Mouse (Mus musculus) ovary, postnatal 14 days (tissue): ENCODE measurements around the gene Csmd2.
"Not testable (repeated sequence)": the region's sequence is repeated elsewhere in the genome, so short reads cannot be mapped to it uniquely, and the experiment has no call there.

Experiments
- DNase-seq: peaks from one replicate; pipeline ENCODE4 v3.0.0; 2022; ENCODE audit warnings: low spot score

The Csmd2 gene

DNA sequence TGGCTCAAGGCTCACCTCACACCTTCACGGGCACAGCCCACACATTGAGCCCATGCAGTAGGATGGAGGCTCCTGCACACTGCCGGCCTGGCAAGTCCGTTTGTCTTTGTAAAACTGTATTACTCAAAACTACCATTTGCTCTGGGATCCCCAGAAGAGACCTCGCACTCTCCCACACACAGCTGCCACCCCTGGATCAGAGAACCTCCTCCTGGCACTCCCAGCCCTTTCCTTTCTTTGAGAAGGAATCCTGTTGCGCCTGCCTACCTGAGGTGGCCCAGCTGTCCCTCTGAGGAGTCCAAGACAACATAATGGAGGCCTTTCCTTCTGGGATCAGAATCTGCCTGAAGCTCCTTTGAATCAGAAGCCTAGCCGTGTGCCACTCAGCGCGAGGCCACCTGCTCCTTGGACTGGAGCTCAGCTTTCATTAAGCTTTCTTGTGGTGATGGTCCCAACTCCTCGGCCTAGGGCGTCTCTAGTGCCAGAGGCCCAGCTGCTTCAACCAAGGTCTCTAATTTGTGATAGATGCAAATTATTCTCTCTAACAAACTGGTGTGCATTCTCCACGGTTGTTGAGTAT, 502.0 kb downstream of the Csmd2 start:
- DNase-seq: no peak

DNA sequence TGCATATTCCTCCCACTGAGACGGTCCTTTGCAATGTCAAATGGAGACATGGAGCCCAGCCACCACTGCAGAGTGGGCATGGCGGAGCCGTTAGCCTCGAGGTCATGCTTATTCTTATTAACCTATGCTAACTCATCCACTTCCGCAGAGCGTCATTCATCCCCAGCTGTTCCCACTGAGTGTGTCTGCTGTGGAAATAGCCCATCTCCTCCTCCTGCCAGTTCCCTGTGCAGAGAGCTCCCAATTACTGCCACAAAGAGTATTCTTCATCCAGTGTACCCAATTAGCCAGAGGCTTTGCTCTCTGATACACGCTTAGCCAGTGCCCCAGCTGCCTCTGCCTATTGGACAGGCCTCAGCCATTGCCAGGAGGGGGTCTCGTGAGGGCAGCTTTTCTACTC, 504.4 kb downstream of the Csmd2 start:
- no peak for DNase-seq

DNA sequence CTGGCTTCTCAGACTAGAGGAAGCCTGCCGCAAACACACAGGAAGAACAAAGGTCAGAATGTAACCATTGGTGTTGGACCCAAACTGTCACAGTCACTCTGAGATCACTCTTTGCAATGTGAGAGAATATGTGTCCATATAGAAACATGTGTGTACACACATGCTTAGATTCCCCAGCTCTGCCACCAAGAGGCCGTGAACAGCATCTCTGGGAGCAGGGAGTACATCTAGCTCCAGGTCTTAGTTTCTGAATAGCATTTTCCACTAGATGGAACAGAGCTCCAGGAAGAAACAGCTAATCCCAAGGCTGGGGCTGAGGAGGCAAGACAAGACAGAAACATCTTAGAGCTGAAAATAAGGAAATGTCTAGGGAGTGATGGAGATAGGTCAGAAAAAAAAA, 512.3 kb downstream of the Csmd2 start:
- DNase-seq: no peak

DNA sequence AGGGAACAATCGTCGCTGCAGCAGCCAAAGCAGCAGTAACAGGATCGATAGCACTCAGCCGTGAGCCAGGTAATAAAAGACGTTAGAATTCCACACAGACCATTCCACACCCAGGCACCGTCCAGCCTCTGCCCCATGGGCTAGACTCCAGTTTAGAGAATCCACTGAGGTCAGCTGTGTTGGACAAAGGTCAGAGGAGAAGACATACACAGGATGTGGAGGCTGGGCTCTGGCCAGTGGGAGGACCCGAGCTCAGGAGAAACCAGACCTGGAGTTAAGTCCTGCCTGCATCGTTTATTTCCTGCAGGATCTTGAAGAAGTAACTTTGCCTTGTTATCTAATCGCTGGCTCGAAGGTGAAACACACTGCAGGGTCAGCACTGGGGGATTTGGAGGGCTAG, 519.2 kb downstream of the Csmd2 start:
- DNase-seq: no peak

DNA sequence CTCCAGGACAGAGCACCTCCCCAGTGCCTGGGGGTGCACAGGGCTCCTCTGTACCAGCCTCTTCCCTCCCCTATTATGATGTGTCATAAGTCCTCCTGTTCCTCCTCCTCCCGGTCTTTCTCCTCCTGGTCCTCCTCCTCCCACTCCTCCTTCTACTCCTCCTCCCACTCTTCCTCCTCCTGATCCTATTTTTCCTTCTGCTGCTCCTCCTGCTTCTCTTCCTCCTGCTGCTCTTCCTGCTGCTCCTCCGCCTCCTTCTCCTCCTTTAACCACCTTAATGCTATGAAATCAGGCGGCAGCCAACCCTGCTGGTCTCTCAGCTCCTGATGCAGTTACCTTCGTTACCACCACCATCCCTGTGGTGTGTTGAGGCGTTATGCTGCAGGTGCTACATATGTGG, 522.2 kb downstream of the Csmd2 start:
- DNase-seq: no peak

DNA sequence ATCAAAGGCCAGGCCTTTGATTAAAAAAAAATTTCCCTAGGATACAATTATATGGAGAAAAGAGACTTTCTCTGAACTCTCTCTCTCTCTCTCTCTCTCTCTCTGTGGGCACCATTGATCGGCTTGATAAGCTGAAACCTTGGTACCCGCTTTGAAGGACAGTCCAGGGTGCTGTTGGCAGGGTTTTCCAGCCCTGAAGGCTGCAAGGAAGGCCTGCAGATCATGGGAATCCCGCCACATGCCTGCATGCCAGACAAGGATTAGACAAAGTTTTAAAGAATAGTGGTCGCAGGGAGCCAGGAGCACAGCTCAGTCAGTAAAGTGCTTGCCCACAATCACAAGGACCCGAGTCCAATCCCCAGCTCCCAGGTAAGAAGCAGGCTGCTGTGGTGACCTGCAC, 526.8 kb downstream of the Csmd2 start:
- no peak for DNase-seq

DNA sequence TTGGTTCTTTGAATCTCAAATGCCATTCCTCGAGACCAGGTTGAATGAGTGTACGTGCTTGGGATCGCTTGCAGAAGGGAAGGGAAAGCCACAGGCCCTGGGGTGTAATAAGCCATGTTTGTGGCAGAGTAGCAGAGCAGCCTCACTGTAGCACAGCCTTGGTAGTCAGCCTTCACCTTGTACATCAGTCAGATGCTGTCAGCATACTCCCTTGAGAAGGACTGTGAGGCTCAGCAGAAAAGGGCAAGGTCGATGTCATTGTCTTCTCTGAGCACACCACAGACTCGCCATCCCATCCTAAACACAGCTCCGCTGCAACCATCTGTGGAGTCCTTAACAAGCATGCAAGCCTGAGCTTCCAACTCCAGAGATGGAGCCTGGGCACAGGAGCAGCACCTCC, 533.6 kb downstream of the Csmd2 start:
- no peak for DNase-seq

DNA sequence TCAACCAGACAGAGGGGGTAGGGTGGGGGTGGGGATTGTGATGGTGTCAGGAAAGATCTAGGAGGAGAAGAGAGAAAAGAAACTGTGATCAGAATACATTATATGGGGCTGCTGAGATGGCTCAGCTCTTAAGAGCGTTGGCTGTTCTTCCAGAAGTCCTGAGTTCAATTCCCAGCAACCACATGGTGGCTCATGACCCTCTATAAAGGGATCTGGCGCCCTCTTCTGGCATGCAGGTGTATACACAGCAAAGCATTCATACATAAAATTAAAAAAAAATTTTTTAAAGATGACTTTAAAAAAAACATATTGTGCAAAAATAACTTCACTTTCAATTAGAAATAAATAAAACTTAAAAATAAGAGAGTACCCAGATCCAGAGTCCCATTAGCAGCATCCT, 555.7 kb downstream of the Csmd2 start:
- peak; percentile 5 for DNase-seq

DNA sequence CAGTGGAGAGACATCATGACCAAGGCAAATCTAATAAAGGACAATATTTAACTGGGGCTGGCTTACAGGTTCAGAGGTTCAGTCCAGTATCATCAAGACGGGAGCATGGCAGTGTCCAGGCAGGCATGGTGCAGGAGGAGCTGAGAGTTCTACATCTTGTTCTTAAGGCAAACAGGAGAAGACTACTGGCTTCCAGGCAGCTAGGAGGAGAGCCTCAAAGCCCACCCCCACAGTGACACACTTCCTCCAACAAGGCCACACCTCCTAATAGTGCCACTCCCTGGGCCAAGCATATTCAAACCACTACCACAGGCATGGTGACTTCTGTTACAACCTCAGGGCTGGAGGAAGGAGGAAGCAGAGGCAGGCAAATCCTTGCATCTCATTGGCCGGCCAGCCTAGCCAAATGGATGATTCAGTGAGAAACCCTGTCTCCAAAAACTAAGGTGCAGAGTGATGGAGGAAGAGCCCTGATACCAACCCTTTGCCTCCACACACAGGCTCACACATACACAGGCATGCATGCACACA, 556.4 kb downstream of the Csmd2 start:
- not testable (repeated sequence) for DNase-seq

DNA sequence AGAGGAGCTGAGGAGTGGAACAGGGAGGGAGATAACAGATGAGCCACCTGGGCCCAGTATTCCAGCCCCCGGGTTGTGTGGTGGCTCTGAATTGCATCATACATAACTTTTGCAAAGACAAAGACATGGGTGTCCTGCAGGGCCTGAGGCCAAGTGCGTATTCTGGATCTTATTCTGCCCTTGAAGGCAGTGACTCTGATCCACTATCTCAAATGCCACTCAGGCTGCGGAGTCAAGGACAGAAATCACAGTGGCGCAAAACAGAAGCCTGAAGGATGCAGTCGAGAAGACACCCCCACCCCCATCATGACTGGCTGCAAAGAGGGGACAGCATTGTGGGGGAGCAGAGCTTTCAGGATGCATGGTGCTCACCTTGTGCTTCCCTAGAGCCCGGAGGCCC, 563.1 kb downstream of the Csmd2 start:
- DNase-seq: no peak

DNA sequence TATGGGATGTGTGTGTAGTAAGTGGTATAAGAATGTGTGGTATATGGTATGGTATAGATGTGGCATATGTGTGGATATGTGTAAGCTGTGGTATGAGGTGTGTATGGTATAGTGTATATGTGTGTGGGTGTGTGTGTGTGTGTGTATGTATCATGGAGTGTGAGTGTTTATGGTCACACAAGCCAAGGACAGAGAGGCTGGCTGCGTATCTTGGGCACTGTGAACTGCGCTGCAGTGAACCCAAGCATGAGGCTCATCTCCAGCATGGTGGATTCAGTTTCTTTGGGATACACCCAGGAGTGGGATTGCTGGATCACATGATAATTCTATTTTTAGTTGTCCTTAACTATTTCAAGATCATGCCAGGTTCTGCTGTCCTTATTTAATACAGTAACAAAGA, 566.5 kb downstream of the Csmd2 start:
- DNase-seq: no peak

DNA sequence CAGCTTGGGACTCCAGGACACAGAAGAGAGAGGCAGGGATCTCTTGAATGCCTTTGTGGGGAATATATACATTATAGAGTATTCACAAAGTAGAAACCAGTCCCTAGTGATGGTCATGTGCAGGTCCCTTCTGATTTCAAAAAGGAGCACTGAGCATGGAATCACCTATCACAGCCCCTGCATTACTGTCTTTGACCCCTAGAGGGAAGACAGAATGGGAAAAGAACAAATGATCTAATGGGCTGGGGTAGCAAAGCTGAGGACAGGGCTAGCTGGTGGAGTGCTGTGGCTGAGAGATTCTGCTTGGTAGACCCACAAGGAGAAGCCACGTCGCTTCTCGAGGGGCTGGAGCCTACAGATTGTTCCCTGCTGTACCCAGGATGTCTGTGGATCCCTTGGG, 572.7 kb downstream of the Csmd2 start:
- no peak for DNase-seq

DNA sequence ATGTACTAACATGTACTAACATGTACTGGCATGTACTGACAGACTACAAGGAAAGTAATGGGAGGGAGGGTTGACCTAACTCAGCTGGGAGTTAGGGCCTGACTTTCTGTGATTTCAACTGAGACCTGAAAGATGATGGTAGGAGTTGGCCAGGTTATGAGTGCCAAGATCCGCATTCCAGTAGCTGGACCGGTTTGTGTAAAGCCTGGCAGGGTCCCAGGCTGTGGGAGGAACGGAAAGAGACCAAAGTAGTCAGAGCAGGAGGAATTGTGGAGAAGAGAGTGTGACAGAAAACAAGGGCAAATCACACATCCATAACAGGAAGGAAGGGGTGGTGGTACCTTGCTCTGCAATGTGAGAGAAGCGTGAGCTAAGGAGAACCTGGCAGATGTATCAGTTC, 588.2 kb downstream of the Csmd2 start:
- peak; percentile 35 for DNase-seq

DNA sequence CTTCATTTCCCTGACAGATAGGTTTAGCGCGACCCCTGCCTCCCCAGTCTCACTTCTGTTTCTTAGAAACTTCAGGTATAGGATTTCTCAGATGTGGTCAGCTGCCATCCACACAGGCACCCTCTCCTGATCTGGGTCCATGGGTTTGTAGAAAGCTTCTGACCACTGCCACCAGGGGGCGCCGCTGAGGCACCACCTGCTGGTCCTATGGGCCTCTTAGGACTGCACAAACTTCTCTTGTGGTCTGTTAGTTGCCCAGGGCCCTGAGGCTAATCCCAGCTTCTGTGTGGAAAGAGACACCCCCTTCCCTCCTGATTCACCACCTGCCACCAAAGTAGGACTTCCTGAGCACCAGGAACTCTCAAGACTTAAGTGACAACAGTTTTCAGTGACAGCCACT, 591.5 kb downstream of the Csmd2 start:
- DNase-seq: no peak

DNA sequence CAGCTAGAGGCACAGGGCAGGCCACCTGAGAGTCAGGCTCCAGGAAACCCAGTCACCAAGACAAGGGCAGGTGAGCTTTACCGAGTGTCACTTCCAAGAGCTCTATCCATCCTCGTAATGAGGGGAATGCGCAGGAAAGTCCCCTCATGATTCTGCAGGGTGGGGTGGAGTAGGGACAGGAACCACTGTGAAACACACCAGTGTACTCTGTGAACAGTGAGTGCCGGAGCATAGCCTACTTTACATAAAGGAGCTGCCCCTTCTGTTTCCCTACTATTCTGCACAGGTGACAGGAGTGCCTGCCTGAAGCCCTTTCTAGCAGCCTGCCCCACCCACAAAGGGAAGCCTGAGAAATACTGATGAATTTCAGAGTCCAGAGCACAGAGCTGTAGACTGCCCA, 605.6 kb downstream of the Csmd2 start:
- DNase-seq: no peak

DNA sequence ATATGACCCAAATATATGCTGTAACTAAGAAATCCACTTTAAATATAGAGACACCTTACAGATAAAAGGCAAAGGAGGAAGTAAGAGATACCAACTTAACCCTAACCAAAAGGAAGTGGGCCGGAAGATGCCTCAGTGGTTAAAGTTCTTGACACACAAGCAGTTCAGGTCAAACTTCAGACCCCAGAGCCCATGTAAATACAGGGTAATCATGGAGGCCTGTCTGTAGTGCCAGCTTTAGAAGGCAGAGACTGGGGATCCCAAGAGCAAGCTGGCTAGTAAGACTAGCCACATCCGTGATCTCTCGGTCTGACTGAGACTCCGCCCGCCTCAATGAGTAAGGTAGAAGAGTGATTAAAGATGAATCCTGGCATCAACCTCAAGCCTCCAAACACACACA, 606.4 kb downstream of the Csmd2 start:
- DNase-seq: no peak

DNA sequence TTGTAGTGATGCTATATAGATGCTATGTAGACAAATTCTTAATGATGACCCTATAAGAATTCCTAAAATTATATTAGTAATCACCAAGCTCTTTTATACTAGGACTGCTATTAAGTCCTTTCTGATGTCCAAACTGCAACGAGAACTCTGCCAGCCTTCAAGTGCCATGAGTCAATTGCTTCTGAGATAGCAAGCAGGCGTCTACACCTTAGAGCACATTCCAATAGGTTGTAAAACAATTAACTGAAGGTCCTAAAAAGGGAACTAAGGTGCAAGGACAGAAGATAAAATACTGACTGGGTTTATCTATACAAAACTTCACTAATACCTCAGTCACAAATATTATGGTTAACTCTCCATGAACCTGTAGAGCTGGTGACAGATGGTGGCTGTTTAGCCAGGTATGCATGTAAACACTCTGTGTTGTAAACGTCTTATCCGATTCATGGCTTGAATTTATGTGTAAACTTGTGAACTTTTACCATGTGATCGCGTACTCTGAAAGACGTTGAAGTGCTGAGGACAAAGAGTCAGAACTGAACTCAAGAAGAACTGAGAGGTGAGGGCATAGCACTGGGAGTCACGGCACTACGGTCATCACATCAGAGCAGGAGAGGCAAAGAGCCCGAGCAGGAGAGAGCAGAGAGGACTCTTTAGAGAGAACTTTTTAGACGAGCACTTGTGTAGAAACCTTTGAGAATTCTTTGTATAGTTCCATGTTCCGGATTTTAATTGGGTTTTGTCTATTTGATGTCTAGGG, 610.3 kb downstream of the Csmd2 start:
- DNase-seq: no peak

DNA sequence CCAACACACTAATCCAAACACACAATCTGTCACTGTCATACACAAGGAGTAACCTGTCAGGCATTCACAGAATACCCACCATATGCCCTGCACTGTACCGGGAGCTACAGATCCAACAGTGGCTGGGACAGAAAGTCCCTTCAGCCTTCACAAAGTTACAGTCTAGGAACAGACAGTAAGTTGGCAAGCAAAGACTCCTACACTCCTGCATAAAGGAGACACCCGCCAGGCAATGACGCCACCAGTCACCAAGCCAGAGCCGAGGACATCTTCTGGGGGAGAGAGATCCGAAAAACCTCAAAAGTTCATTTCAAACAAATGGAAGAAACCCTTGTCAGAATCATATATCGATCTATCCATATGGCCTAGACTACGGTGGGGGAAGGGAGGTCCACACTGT, 618.9 kb downstream of the Csmd2 start:
- no peak for DNase-seq

DNA sequence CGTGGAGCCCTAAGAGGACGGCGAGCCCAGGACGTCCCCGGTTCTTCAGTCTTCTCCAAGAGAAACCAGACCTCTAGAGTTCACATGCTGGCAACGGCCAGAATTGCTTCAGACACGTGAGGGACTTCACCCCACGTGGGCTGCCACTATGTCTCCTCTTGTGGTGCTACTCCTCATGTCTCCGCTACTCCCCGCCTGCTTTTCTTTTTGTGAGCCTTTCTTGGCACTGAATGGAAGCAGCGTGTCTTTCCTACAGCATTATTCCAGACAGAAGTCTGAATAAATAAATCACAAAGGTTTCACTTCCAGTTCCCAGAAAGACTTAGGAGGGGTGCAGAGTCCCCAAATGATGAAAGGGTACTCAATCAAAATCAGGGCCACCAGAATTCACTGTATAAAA, 620.0 kb downstream of the Csmd2 start:
- DNase-seq: no peak

DNA sequence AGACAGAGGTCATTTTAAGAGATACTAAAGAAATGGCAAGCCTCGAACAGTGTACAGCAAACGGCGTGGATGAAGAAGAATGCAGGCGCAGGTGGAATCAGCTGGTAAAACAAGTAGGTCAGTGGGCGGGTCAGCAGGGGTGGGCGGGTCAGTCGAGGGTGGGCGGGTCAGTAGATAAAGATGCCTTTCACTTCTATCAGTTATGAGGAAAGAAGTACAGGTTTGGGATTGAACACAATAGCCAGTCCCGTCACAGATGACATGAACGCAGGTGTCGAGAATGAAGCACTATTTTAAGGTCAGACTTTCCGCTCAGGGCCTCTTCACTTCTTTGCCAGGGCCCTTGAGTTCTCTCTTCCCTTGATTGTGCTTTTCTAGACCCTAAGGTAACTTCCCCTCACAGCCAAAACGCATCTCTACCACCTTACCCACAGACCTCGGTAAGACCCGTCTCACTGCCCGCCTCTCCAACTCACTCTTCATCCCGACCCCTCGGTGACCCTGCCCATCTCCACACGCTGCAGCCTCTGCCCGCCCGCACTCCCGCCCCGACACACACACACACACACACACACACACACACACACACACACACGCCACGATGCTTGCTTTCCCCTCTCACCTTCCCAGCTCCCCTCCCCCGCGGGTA, 621.7 kb downstream of the Csmd2 start:
- DNase-seq: no peak

DNA sequence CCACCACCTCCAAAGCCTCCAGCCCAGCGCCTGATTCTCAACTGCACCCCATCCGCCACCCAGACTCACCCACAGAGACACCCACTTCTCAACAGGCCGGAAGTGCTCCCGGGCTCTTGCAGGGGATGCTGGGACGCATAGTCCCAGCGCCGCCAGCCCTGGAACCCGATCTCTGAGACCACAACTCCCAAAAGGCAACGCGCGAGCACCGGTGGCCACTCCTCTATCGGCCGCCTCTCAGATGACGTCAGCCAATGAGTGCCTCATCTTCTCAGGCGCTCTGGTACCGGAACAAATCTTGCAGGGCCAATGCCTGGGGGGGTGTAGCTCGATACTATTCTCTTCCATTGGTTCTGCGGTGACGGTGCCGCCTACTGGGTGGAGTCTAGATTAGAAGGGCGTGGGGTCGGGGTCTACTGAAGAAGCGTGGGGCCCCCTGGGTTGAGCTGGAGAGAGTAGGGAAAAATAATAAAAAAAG, 622.3 kb downstream of the Csmd2 start, which contains the start of gene Zscan20:
TSS of gene Zscan20 (minus strand) at position 174 of the 478 bp plus-strand sequence.
- DNase-seq: peak; percentile 83

DNA sequence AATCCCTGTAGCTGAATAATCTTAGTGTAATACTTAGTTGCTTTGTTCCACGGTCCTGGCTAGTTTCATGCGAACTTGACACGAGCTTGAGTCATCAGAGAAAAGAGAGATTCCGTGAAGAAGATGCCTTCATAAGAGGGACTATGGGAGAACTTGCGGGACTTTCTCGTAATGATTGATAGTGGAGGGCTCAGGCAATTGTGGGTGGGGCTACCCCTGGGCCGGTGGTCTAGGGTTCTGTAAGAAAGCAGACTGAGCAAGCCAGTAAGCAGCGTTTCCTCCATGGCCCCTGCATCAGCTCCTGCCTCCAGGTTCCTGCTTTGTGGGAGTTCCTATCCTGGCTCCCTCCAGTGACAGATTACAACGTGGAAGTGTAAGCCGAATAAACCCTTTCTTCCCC, 623.0 kb downstream of the Csmd2 start:
- no peak for DNase-seq

DNA sequence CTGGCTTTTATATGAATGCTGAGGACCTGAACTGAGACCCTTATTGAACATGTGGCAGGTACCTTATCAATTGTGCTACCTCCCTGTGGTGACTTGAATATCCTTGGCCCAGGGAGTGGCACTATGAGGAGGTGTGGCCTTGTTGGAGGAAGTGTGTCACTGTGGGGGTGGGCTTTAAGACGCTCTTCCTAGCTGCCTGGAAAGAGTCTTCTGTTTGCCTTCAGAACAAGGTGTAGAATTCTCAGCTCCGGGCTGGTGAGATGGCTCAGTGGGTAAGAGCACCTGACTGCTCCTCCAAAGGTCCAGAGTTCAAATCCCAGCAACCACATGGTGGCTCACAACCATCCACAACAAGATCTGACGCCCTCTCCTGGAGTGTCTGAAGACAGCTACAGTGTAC, 624.1 kb downstream of the Csmd2 start:
- not testable (repeated sequence) for DNase-seq
